In the genomic region with DNA sequence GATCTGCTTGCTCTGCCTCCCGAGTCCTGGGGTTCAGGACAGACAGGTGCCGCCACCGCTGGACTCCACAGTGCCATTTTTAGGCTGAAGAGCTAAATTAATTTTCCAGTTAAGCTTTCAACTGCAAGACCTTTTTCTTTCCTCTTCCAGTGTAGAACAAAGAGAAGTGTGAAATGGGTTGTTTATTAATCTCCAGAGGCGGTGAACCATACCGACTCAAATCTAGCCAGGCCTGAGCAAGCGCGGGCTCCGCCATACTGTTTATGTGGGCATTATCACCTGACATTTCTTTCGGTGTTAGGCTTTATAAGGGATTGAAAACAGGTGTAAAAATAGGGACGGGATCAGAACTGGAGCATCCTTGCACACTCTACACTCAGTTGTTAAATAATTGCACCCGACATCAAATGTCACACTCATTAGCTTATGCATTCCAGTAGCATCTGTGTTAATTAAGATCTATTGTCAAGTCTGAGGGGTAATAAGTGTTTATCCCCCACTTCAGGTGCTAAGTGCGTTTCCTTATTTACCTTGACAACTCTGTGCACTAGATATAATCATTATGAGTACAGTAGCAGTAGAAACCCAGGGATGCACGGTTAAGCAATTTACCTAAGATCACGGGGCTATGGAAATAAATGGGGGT, we compare ENCODE assay signal across 7 mouse cellular contexts. TPM values are rescaled to one million over a fixed set of nuclear protein-coding genes. Genes with fewer than 3 reads are reported as not detected.
A peak's percentile ranks its signal among the peaks of the same experiment; 100 is the strongest.
DNase-seq lines count a peak whose midpoint lies in the region; ATAC-seq and TF ChIP-seq lines count a peak whose summit lies in the region.

No protein-coding gene starts in this region.

- peak overlapping the region; percentile 97 for H3K9ac ChIP-seq in hindbrain, embryonic 15.5 days
- peak overlapping the region; percentile 97 for H3K9ac ChIP-seq in liver, embryonic 13.5 days

- H3K27me3 ChIP-seq in G1E (ENCODE audit: insufficient read depth, low read length): no peaks in the 10 kb centered on the region
- H3K27me3 ChIP-seq in hindbrain, embryonic 15.5 days: no peaks in the 10 kb centered on the region
- H3K27me3 ChIP-seq in liver, embryonic 13.5 days: no peaks in the 10 kb centered on the region

- peaks cover 48% of the 10 kb centered on the region for H3K4me1 ChIP-seq in G1E (ENCODE audit: insufficient read depth, low read depth, low read length)
- peaks cover 41% of the 10 kb centered on the region for H3K4me1 ChIP-seq in hindbrain, embryonic 15.5 days (replicated peaks)
- peaks cover 49% of the 10 kb centered on the region for H3K4me1 ChIP-seq in liver, embryonic 13.5 days (replicated peaks)

- peak; percentile 48 to 54 for DNase-seq in B cell, adult 2 months
- DNase-seq in G1E (ENCODE audit: low spot score) (no peak), MN1 (ENCODE audit: low spot score) (no peak)
- DNase-seq in liver, embryonic 13.5 days: no peak
- no peak for DNase-seq in right cerebral cortex, adult 18-20 months
- DNase-seq in adrenal gland, adult 2 months: no peak

- ATAC-seq in G1E (ENCODE audit: extremely low read depth, insufficient number of reproducible peaks, low FRiP score, poor library complexity, severe bottlenecking): no peak
- no peak for ATAC-seq in hindbrain, embryonic 15.5 days (ENCODE audit: low FRiP score, low read depth)
- no peak for ATAC-seq in liver, embryonic 13.5 days (ENCODE audit: low read depth)

- 0 out of 2 replicates have a peak overlapping the region, but pooled peaks have one; percentile 96 for H3K27ac ChIP-seq in hindbrain, embryonic 15.5 days (replicated peaks)
- H3K27ac ChIP-seq in liver, embryonic 13.5 days: no peak overlapping the region

- WGBS in hindbrain, embryonic 15.5 days: 53% methylated on average over 14 of the region's 14 CpGs
- 77% methylated on average over 14 of the region's 14 CpGs for WGBS in liver, embryonic 13.5 days (ENCODE audit: insufficient replicate concordance)

- no peak for TF ChIP-seq CTCF in G1E (IDR thresholded peaks at IDR 0.05; ENCODE audit: low read depth, low read length)

- H3K36me3 ChIP-seq in G1E (replicated peaks): peaks cover 46% of the 10 kb centered on the region
- no peaks in the 10 kb centered on the region for H3K36me3 ChIP-seq in hindbrain, embryonic 15.5 days
- 0 out of 2 replicates have a peak, but pooled peaks cover 9% of the 10 kb centered on the region for H3K36me3 ChIP-seq in liver, embryonic 13.5 days

- peak overlapping the region; percentile 68 for H3K4me2 ChIP-seq in hindbrain, embryonic 15.5 days
- H3K4me2 ChIP-seq in liver, embryonic 13.5 days: peak overlapping the region; percentile 87

- H3K4me3 ChIP-seq in G1E (ENCODE audit: low read depth, low read length): peak overlapping the region; percentile 93
- H3K4me3 ChIP-seq in hindbrain, embryonic 15.5 days: peak overlapping the region; percentile 98
- peak overlapping the region; percentile 99 for H3K4me3 ChIP-seq in liver, embryonic 13.5 days (replicated peaks)

- H3K9me3 ChIP-seq in G1E (replicated peaks): no peaks in the 10 kb centered on the region
- H3K9me3 ChIP-seq in hindbrain, embryonic 15.5 days: no peaks in the 10 kb centered on the region
- H3K9me3 ChIP-seq in liver, embryonic 13.5 days (replicated peaks): no peaks in the 10 kb centered on the region

RNA-seq across cellular contexts. Expression of gene Rab21, which starts 1.6 kb away (rescaled TPM):
- total RNA-seq in G1E (2014; fragmentation: Nextera tagmentation) (71.5 and 96.7 TPM in 2 replicates), G1E (2017) (36.7 and 43.1 TPM in 2 replicates)
- polyA plus RNA-seq in G1E (2012): 23.5 and 36.5 TPM in 2 replicates
- polyA plus RNA-seq in hindbrain, embryonic 15.5 days (2015; fragmentation: Nextera tagmentation; extraction: Ambion mirVana): 11.9 and 13.5 TPM in 2 replicates
- polyA plus RNA-seq in liver, embryonic 13.5 days (2015; fragmentation: Nextera tagmentation; extraction: Ambion mirVana): 2.4 and 2.7 TPM in 2 replicates
- total RNA-seq in adrenal gland, adult 2 months (2021): 10 to 100 TPM; 51.2 to 53.6 TPM
- 63.1 and 64.0 TPM in 2 replicates for polyA plus RNA-seq in adrenal gland, adult 2 months (2012; rRNA removed)

RNA-seq across cellular contexts. Expression of gene Tmem19, which starts 48.5 kb away (rescaled TPM):
- total RNA-seq in G1E (2014; fragmentation: Nextera tagmentation) (10.5 and 11.6 TPM in 2 replicates), G1E (2017) (16.2 and 17.9 TPM in 2 replicates)
- 1.9 and 2.9 TPM in 2 replicates for polyA plus RNA-seq in G1E (2012)
- 30.9 and 33.6 TPM in 2 replicates for polyA plus RNA-seq in hindbrain, embryonic 15.5 days (2015; fragmentation: Nextera tagmentation; extraction: Ambion mirVana)
- 10.2 and 13.4 TPM in 2 replicates for polyA plus RNA-seq in liver, embryonic 13.5 days (2015; fragmentation: Nextera tagmentation; extraction: Ambion mirVana)
- total RNA-seq in adrenal gland, adult 2 months (2021): 10 to 100 TPM; 28.6 to 30.6 TPM
- polyA plus RNA-seq in adrenal gland, adult 2 months (2012; rRNA removed): 7.8 and 12.1 TPM in 2 replicates

Comparison
In these comparisons a context has a peak if more than half of its experiments do, and no peak if none do; other contexts are left out.
1. DNase-seq: peak in B cell, adult 2 months (2 of 2); none in G1E (single experiment), liver, embryonic 13.5 days (single experiment), right cerebral cortex, adult 18-20 months (single experiment), adrenal gland, adult 2 months (single experiment) and MN1 (single experiment).
2. Peak in every context shown above with its lines, with median percentiles within 50 percentile points of each other: H3K4me3 ChIP-seq.